Mouse (Mus musculus): ENCODE measurements around the gene Gm38394.

DNA sequence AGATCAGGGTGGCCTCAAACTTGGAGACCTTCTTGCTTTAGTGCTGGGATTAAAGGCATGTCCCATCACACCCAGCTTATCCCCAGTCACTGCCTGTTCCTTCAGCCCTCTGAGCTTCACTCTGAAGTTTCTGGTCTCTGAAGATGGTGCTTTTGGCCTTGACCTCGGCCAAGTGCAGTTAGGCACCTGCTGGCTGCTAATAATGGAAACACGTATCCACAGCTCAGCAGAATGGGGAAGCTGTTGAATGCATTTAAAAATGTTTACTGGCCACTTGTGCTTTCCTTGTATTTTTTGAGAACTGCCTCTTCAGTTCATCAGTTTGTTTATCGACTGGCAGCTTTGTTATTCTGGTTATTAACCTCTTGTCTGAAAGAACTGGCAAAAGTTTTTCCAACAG, 10.7 kb upstream of the Gm38394 start:
- TF ChIP-seq MXI1 (IDR thresholded peaks at IDR 0.05; ENCODE audit: low read depth, low read length) (no peak), MAFK (IDR thresholded peaks at IDR 0.05; ENCODE audit: insufficient replicate concordance, low read length) (no peak), BHLHE40 (IDR thresholded peaks at IDR 0.05; ENCODE audit: low read depth, low read length) (no peak), JUND (conservative IDR thresholded peaks at IDR 0.05; ENCODE audit: low read depth, low read length) (no peak), CHD1 (IDR thresholded peaks at IDR 0.05; ENCODE audit: low read depth, low read length) (no peak), USF1 (IDR thresholded peaks at IDR 0.05; ENCODE audit: low read depth, low read length) (no peak), CTCF (conservative IDR thresholded peaks at IDR 0.05 in 1 of 2, IDR thresholded peaks at IDR 0.05 in 1 of 2; ENCODE audit: low read depth in 2 of 2, low read length in 2 of 2) (no peak)
